Mouse (Mus musculus) cerebellum, adult 2 months (tissue): ENCODE measurements around the gene Aagab.

Experiments
- CTCF ChIP-seq: fragments of 200-500 bp; IDR thresholded peaks from 2 replicates; pipeline ENCODE4 v1.5.1; 2011; ENCODE audit warnings: low read depth, mild to moderate bottlenecking, control low read depth, low read length, moderate library complexity, borderline replicate concordance; ENCODE audit not compliant: insufficient read depth
- POLR2A ChIP-seq: fragments of 200-500 bp; IDR thresholded peaks from 2 replicates; pipeline ENCODE4 v1.6.1; 2011; ENCODE audit warnings: low read length, control low read depth, borderline replicate concordance; ENCODE audit not compliant: insufficient read depth

DNA sequence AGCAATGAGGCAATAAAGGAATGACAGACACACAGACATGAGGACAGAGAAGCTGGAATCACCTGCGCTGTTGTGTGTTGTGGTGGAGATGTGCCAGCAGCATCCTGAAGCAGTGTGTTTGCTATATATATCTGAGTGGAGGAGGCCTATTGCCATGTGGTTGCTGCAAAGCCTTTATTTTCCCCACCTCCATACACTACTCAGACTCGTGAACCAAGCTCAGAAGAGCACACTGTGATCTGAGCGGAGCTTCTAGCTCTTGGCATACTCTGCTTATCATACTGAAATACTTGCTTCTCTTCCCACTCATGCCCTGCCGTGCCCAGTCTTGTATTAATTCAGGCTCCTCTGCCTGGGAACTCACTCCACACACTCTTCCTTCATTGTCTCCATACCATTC is 20.7 kb upstream of the Aagab start:
- TF ChIP-seq POLR2A (no peak), CTCF (no peak)
